Mouse (Mus musculus) gastrocnemius, adult 2 months (tissue): Measurements from ENCODE around the gene Grm4. TPM values are rescaled to one million over a fixed set of nuclear protein-coding genes. Genes with fewer than 3 reads are reported as not detected.
A peak's percentile ranks its signal among the peaks of the same experiment; 100 is the strongest.

Source experiments
- DNase-seq: peaks from one replicate; pipeline ENCODE4 v3.0.0; 2022
- H3K27ac ChIP-seq: fragments of 200-600 bp; 2 replicates; pipeline ENCODE4 v1.8.1; 2022; ENCODE audit warnings: mild to moderate bottlenecking
- H3K4me3 ChIP-seq: fragments of 200-600 bp; 2 replicates; pipeline ENCODE4 v1.8.1; 2022; ENCODE audit warnings: mild to moderate bottlenecking, moderate library complexity
- CTCF ChIP-seq: fragments of 200-600 bp; IDR thresholded peaks from 2 replicates; pipeline ENCODE4 v1.8.1; 2022; ENCODE audit warnings: antibody characterized with exemption, mild to moderate bottlenecking, moderate library complexity
- intact Hi-C: fragments of 180-260 bp; cut with DNase I; formaldehyde crosslinking; loops from one replicate; pipeline ENCODE4 v1.15.1; 2025
- total RNA-seq, 2 experiments: library from RNA; stranded (reverse); gene quantifications; 2 replicates each; pipeline ENCODE4 v1.2.3; 2021

The Grm4 gene
- total RNA-seq, 2 experiments from 2014 or later = not detected

DNA sequence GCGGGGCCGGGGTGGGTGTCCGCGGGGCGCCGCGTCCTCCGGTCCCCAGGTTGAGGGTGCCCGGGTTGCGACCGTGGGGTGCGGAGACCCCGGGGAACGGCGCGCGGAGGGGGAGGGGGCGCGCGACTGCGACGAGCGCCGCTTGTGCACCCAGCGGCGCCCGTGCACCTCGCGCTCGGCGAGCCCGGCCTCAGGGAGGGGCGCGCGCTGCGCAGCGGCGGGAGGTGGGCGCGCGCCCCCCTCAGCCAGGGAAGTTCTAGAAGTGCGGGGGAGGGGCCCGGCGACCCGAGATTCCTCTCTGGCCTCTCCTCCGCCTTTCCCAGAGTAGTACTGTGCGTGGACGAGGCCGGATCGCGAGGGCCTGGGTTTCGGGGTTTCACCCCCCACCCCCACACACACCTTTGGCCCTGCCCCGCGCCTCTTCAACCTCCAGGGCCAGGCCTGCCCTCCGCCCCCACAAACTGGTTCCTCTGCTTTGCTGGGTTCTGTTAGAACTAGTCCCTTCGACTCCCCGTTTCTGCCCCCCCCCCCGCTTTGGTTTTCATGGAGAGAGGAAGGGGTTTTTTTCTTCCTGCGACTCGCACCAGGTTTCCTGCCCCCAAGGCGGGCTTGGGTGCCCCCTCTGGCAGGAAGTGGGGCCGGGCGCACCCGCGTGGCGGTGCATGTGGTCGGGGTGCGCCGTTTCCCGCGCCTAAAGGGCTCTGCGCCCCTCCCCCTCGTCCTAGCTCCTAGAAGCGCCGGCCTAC, 36.2 kb upstream of the Grm4 start:
- peak; percentile 29; the same call in 1 of the 2 replicates for TF ChIP-seq CTCF
- peak overlapping the region; percentile 85 for H3K27ac ChIP-seq
- peak; percentile 56 for DNase-seq
- H3K4me3 ChIP-seq = peak overlapping the region; percentile 82
- intact Hi-C loops = no loop called here

DNA sequence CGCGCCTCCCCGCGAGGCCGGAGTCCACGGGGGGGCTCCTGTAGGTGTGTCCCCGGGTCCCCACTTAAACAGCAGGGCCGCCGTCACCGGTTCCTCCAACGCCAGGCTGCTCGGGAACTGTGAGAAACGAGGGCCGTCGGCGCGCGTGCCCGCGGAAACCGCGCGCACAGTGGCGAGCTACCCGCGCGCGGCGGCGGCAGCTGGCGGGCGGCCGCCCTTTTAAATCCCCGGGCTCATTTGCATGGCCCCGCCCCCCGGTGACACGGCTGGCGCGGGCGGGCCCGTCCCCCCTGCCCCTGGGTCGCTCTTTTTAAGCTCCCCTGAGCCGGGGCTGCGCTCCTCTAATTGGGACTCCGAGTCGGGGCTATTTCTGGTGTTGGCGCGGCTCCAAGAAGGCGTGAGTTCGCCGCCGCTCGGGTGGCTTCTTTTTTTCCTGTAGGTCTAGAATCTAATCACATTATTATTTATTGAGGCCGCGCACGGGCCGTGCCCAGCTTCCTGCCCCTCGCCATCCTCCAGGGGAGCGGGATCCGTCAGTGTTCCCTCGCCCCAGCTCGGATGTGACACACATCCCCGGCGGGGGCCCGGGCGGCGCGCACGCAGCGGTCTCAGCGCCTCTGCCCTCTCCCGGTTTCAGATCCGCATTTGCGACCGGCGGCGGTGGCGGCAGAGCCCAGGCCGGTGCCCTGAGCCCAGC, 35.3 kb upstream of the Grm4 start, which contains the start of gene Hmga1:
Hmga1 (plus strand) TSS at position 183 of the 697 bp plus-strand sequence.
- no peak for TF ChIP-seq CTCF
- Histone ChIP-seq H3K27ac (peak within 1 kb of the TSS; percentile 85), H3K4me3 (peak within 1 kb of the TSS; percentile 82)
- intact Hi-C loops = no loop called here
- peak; percentile 92 for DNase-seq

DNA sequence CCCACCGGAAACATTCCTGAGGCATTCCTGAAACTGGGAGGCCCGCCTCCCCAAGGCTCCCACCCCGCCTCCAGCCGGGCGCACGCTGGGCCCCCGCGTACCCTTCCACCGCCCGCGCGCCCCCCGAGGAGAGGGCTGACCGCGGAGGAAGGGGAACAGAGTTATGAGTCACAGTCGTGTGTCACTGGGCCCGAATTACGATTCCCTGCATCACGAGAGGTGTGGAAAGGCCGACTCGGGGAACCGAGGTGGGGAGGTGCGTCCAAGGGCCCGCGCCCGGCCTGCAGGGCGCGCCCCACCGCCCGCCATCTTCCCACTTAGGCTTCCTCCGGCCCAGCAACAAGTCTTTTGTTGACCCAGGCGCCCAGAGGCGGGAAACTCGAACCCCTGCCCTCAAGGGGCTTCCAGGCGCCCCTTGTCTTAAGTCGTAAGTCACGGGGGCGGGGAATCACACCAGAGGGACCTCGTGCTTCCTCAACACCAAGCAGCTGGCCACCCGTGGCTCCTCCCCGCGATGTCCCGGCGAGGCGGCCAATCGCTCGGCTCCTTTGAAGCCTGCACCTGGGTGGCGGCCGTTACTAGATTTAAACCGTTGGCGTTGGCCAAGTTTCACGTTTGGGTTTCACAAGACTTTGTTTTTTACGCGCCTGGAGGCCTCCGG, 34.4 kb upstream of the Grm4 start:
- peak overlapping the region; percentile 82 for H3K4me3 ChIP-seq
- TF ChIP-seq CTCF = no peak
- DNase-seq = peak; percentile 73
- peak overlapping the region; percentile 85 for H3K27ac ChIP-seq
- intact Hi-C loops = no loop called here

DNA sequence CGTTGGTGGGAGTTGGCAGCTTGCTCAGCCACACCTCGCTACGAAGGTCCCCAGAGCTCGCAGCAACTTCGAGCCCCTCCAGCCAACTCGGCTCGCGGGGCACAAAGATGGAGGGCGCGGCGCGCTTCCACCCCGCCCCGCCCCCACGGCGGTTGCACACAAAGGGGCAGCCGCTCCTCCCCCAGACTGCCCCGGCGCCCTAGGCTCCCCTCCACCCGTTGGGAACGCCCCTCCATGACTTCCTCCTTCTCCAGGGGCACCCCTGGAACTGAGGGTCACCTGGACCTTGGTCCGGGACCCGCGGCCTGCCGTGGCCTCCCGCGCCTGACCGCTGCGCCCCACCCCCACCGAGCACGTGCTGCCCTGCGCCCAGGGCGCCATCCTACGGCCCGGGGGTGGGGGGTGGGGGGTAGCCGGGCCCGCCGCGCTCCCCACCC, 33.9 kb upstream of the Grm4 start:
- intact Hi-C loops = no loop called here
- peak overlapping the region; percentile 82 for H3K4me3 ChIP-seq
- DNase-seq = no peak
- H3K27ac ChIP-seq = peak overlapping the region; percentile 85; the same call in 1 of the 2 replicates
- no peak for TF ChIP-seq CTCF

DNA sequence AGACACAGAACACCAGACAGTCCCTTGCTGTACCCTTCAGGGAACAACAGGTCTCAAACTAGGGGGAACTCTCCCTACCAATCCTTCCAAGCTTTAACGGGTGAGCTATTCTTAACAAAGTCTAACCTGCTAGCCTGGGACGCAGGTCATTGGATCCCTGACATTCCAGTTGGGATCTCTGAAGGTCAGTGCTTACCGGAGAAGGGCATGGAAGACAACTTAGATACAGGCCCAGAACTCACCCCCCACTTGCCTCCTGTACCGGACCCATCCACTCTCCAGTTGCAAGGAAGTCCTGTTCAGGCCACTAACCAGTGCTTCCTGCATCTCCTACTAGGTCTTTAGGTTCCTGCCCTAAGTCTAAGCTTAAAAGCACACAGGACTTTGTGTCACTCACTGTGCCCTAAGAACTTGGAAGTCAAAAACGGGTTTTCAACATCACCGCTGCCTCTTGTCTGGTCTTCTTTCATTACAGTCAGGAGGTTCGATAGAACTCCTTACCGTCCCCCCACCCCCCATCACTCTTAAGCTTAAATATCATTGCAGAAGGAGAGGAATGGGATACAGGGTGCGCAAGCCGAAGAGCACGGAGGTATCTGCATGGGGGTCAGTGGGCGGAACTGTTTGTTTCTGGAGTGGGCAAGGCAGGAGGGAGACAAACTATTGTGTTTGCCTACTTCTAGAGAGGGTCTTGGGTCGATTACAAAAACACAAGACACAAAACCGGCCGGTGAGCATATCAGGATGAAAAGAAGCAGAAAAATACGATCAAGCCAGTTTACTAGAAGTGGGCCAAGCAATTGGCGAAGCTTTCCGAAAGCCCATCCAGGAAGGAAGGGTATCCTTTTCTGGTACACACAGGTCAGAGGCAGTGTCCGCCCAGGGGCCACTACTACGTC, 33.1 kb upstream of the Grm4 start:
- no peak overlapping the region for H3K4me3 ChIP-seq

DNA sequence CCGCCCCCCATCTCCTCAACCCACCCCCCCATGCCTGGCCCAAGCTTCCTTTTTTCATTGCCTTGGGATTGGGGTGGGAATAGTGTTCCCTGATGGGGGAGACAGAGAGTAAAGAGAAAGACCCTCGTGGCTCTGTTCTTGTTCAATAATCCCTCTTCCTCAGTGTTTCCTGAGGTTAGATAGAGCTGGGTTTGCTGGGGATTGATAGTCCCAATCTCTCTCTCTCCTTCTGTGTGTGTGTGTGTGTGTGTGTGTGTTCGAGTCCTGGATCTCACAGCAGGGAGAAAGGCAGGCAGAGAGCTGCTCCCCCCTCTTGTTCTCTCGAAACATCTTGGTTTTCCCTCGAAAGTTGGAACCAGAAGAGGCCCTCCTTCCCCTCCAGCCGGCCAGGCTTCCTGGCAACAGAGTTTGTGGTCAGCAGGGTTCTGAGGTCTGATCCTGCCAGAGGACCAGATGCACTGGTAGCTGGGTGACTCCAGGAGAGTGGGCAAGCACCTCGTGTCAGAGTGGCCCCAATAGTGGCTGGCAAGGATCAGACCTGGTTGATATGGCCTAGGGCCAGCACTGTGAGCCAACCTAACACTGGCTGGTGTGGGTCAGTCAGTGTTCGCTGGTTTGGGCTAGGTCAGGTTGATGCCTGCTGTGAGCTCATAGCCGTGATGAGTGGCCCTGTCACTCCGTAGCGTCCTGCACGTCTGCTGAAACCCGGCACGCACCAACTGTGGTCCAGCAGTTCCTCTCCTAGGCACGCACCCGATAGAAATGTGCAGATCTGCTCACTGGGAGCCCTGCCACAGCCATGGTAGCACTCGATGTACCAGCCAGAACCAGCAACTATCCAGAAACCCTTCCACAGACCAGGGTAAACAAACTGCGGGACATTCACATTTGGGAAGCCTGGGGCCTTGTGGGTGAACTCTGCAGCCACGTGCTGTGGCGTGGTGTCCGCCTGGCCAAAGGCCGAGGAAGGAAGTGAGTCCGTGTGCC, 31.3 kb upstream of the Grm4 start:
- TF ChIP-seq CTCF = no peak
- H3K27ac ChIP-seq = peak overlapping the region; percentile 66
- no peak overlapping the region for H3K4me3 ChIP-seq
- DNase-seq = peak; percentile 77
- intact Hi-C loops = no loop called here

More for the DNA sequence above, 33.1 kb upstream of the Grm4 start:
- intact Hi-C loops = no loop called here
- peak; percentile 11 for DNase-seq
- TF ChIP-seq CTCF = no peak
- H3K27ac ChIP-seq = peak overlapping the region; percentile 85

DNA sequence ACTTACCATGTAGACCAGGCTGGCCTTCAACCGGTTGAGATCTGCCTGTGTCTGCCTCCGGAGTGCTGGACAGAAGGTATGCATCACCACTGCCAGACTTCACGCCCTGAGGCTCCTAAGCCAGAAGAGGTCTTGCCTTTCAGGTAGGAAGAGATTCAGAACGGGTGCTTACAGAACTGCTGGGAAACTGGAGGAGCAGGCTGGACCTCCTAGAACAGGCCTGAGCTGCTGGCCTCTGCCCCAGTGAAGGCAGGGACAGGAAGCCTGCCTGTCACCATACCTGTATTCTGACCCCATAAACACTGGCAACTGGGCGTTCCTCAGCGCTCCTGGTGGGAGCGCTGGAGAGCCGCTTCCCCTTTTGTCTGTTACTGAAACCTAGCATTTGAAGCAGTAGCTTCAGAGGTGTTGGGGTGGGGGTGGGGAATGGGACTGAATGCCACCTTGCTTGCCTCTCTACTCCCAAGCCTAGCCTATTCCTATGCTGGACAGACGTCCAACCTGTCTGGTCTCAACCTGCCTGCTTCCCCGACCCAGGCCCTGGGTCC, 30.3 kb upstream of the Grm4 start:
- intact Hi-C loops = no loop called here
- no peak for TF ChIP-seq CTCF
- Histone ChIP-seq H3K4me3 (no peak overlapping the region), H3K27ac (no peak overlapping the region)
- no peak for DNase-seq

DNA sequence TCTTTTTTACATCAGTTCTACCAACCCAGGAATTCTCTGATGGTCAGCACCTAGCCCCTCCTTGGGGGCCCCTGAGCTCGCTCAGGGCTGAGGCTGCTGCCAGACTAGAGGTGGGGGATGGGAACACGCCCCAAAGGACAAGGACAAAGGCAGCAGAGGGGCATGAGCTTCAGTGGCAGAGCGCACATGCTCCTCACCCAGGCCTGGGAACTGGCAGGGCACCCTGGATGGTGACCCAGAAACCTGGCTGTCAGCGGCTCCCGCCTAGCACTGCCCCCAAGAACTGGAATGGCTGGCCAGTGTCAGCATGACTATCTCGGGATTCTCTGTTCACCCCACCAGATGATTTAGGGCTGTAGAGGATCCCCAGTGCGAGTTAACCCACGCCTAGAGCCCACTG, 28.0 kb upstream of the Grm4 start:
- H3K4me3 ChIP-seq = no peak overlapping the region
- DNase-seq = no peak
- intact Hi-C loops = no loop called here
- no peak for TF ChIP-seq CTCF
- no peak overlapping the region for H3K27ac ChIP-seq

DNA sequence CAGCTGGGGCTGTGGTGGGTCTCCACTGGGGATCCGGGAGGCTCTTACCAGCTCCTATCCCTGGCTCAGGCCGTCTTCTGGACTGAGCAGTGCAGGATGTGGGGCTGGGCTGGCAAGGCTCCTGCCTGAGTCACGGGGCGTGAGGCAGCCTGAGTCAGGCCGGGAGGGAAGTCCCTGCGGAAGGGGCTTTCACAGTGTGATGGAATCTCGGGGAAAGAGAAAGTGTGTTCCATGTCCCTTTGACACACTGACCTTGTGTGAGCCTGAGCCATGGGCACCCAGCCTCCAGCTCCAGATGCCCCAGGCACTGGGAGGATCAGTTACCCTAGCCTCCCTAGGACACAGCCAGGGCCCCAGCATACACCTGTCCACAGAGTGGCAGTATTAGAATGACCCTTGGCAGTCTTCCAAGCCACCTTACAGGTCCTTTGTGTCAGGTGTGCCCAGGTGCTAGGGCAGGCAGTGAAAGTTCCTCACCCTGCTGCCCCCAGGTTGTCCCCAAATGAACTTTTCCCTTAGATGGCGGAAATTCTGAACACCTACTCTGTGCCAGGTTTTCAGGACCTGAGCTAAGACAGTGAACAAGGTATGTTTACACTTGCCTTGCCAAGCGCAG, 26.2 kb upstream of the Grm4 start:
- Histone ChIP-seq H3K27ac (no peak overlapping the region), H3K4me3 (no peak overlapping the region)
- TF ChIP-seq CTCF = no peak
- intact Hi-C loops = no loop called here
- peak; percentile 78 for DNase-seq

DNA sequence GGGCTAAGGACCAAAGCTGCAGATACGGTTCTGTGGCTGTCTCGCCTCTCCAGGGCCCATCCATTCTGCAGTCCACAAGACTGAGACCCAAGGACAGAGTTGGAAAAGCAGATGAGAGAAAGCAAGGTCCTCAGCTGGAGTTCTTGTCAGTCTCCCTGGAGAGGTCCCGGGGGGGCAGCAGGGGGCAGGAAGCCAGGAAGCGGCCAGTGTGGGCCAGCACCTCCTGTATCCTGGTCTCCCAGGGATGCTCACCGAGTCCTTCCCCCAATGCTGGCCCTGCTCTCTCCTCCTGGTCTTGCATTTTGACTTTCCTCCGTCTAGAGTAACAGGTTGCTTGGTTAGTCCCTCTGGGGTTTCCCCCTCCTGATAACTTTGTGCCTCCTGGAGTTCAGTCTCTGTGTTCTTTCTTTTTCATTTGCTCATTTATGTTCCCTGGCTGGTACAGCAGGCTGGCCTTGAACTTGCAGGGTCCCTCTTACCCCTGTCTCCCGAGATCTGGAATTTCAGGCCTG, 25.4 kb upstream of the Grm4 start:
- intact Hi-C loops = no loop called here

More for the DNA sequence above, 25.4 kb upstream of the Grm4 start:
- DNase-seq = no peak
- no peak overlapping the region for H3K27ac ChIP-seq
- H3K4me3 ChIP-seq = no peak overlapping the region
- TF ChIP-seq CTCF = no peak
